Mouse (Mus musculus) CH12.LX (cell line): ENCODE measurements around the gene Htr2c.

Experiments
- CHD2 ChIP-seq: IDR thresholded peaks from 2 replicates; pipeline ENCODE4 v1.6.1; 2011; ENCODE audit warnings: low read length, improper control_type of control experiment
- CTCF ChIP-seq, 2 experiments: IDR thresholded peaks in 1 of 2; conservative IDR thresholded peaks in 1 of 2; 2 replicates each; pipeline ENCODE4 v1.5.1; 2011 to 2012; ENCODE audit warnings: low read depth in 2 of 2, low read length in 2 of 2, improper control_type of control experiment in 1 of 2, inconsistent platforms in 1 of 2, mild to moderate bottlenecking in 1 of 2, moderate library complexity in 1 of 2
- E2F4 ChIP-seq: IDR thresholded peaks from 2 replicates; pipeline ENCODE4 v1.6.1; 2011; ENCODE audit warnings: low read depth, low read length, improper control_type of control experiment; ENCODE audit not compliant: insufficient replicate concordance
- EP300 ChIP-seq: IDR thresholded peaks from 2 replicates; pipeline ENCODE4 v1.6.1; 2011; ENCODE audit warnings: low read length, improper control_type of control experiment
- ETS1 ChIP-seq: conservative IDR thresholded peaks from 2 replicates; pipeline ENCODE4 v1.6.1; 2012; ENCODE audit warnings: low read depth, mild to moderate bottlenecking, inconsistent platforms, low read length, improper control_type of control experiment, moderate library complexity
- HCFC1 ChIP-seq: IDR thresholded peaks from 2 replicates; pipeline ENCODE4 v1.6.1; 2012; ENCODE audit warnings: low read depth, mild to moderate bottlenecking, inconsistent platforms, low read length, improper control_type of control experiment
- JUN ChIP-seq: IDR thresholded peaks from 2 replicates; pipeline ENCODE4 v1.6.1; 2011; ENCODE audit warnings: low read depth, mild to moderate bottlenecking, low read length, improper control_type of control experiment, moderate library complexity; ENCODE audit not compliant: insufficient read depth
- MAFK ChIP-seq: IDR thresholded peaks from 2 replicates; pipeline ENCODE4 v1.6.1; 2011; ENCODE audit warnings: low read length, improper control_type of control experiment; ENCODE audit not compliant: insufficient replicate concordance
- MAX ChIP-seq: IDR thresholded peaks from 2 replicates; pipeline ENCODE4 v1.6.1; 2011; ENCODE audit warnings: low read length, improper control_type of control experiment
- POLR2A ChIP-seq: IDR thresholded peaks from 2 replicates; pipeline ENCODE4 v1.6.1; 2011; ENCODE audit warnings: low read depth, mild to moderate bottlenecking, improper control_type of control experiment, low read length
- SMC3 ChIP-seq: IDR thresholded peaks from 2 replicates; pipeline ENCODE4 v1.6.1; 2011; ENCODE audit warnings: low read depth, low read length, improper control_type of control experiment
- USF1 ChIP-seq: IDR thresholded peaks from 2 replicates; pipeline ENCODE4 v1.6.1; 2014; ENCODE audit warnings: low read depth, mild to moderate bottlenecking, inconsistent platforms, low read length, improper control_type of control experiment
- ZC3H11A ChIP-seq: IDR thresholded peaks from 2 replicates; pipeline ENCODE4 v1.6.1; 2012; ENCODE audit warnings: low read depth, mild to moderate bottlenecking, inconsistent platforms, low read length, improper control_type of control experiment
- ZNF384 ChIP-seq: IDR thresholded peaks from 2 replicates; pipeline ENCODE4 v1.6.1; 2012; ENCODE audit warnings: low read depth, low read length, improper control_type of control experiment, inconsistent platforms

GRCm38 (mm10) chrX:146962914-146963547, 718 bp downstream of the Htr2c start:
- TF ChIP-seq EP300 (no peak), CTCF (conservative IDR thresholded peaks at IDR 0.05 in 1 of 2, IDR thresholded peaks at IDR 0.05 in 1 of 2; ENCODE audit: low read depth in 2 of 2, low read length in 2 of 2) (no peak), POLR2A (no peak), HCFC1 (no peak), SMC3 (no peak), ZC3H11A (no peak), USF1 (no peak), MAX (no peak), ZNF384 (no peak), E2F4 (no peak), JUN (no peak), ETS1 (no peak), MAFK (no peak), CHD2 (no peak)
